Mouse (Mus musculus) cerebellum, adult 18-20 months (tissue): ENCODE measurements around the gene Prkci.

Experiments
- DNase-seq, 2 experiments: peaks; one replicate each; pipeline ENCODE4 v3.0.0; 2021

The Prkci gene

GRCm38 (mm10) chr3:31050375-31050774, 54.8 kb downstream of the Prkci start:
- DNase-seq, result no peak

DNA sequence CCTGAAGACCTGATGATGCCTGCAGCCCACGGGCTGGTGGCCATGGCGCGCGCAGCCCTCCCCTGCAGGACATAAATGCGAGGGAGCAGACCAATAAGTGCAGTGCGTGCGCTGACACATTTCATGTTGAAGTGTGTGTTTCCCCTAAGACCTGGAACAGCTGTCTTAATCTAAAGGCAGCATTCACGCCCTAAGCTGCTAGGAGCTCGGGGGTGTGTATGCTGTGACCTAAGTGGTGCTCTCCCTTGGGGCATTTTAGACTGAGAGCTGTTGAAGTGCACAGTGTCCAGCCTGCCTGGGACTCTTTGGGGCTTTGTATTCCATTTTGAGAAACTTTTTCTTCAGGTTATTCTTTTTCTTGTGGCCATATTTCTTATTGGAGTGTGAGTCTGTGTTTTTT, 56.2 kb downstream of the Prkci start:
- DNase-seq, result no peak

GRCm38 (mm10) chr3:31053191-31053590, 57.6 kb downstream of the Prkci start:
- DNase-seq, result no peak

GRCm38 (mm10) chr3:31054888-31055287, 59.3 kb downstream of the Prkci start:
- no peak for DNase-seq

DNA sequence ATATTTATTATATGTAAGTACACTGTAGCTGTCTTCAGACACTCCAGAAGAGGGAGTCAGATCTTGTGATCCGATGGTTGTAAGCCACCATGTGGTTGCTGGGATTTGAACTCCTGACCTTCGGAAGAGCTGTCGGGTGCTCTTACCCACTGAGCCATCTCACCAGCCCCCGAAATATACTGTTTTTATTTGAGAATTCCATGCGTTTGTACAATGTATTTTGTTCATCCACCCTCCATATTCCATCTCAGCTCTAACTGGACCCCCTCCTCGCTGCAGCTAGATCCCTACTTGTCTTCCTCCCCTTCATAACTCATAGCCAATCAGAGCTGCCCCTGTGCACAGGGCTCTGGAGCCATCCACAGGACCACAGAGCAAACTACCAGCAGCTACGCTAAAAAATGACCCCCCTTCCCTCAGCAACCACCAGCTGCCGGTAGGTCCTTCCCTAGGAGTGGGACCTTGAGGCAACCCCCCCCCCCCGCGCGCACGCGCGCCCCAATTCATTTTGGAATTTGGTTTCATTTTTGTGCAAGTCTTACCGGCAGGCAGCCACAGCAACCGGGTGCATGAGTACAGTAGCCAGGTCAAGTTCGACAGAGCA, 60.6 kb downstream of the Prkci start:
- no peak for DNase-seq

DNA sequence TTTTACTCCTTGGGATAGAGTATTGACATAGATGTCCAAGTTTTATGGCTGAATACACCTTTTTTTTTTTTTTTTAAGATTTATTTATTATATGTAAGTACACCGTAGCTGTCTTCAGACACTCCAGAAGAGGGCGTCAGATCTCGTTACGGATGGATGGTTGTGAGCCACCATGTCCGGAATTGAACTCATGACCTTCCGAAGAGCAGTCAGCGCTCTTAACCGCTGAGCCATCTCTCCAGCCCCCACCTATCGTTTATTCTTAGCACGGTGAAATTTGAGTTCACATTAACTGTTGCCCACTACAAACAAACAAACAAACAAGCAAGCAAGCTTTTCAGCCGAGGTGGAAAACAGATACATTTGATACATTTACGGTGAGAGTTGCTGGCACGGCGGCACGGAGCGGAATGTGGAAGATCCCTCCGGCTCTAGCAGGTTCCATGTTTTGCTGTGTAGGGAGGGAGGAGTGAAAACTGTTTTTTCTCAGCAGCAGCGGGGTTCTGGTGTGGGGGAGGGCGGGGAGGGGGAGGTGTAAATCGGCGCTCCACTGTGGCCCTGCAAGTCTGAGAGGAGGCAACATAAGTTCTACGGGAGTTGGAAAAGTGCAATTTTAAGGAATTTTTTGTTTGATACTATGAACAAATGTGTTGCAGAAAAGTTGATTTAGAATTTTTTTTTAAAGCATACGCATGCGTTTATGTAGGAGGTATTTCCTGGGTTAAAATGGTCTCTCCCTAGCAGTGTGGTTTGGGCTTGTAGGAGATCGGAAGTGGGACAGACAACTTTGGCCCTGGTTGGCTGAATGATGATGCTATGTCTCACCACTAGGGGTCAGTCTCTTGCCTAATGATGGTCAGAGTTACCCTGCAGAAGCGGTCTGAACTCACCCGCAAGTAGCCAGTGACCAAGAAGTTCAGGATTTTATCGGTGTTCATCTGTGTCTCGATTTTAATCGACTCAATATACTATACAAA, 61.4 kb downstream of the Prkci start:
- DNase-seq, result peak; percentile 72 to 76

DNA sequence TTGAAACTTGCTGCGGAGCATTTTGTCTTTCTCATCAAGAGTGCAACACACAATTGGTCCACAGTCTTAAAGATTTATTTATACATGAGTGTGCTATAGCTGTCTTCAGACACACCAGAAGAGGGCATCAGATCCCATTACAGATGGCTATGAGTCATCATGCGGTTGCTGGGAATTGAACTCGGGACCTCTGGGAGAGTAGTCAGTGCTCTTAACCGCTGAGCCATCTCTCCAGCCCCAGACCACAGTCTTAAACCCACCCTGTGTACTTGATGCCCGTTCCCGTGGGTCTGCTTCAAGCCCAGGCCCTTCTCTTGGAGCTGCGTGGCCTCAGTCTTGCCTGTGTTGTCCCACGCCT, 65.2 kb downstream of the Prkci start:
- DNase-seq, result no peak

DNA sequence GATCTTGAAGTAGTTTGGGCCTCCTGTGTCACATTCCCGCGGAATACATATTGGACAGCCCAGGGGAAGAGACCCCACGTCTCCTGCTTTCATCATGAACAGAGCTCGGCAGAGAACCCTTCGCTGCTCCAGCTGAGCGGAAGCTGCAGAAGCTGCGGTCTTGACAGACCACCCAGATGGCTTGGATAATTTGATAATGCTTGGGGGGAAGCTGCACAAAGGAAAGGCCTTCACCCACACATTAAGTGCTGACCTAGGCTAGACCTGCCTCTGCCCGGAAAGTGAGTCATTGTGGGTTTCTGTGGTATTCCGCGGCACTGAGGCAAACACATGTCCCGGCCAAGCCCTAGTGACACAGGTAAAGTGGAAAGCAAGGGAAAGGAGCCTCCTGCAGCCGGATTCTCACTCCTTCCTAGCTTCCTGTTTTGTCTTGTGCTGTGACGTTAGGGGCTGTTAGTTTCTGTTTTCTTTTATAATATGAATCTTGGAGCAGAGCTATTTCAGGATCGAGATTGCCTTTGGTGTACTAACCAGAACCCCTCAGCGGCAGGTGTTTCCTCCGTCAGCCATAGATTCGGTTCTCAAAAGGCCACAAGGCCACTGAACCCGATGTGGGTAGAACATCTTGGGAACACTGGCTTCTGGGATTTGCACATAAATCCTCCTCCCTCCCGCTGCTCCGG, 65.7 kb downstream of the Prkci start:
- DNase-seq, result no peak

- no peak for DNase-seq
Measured at GRCm38 (mm10) chr3:31061786-31062120, 66.2 kb downstream of the Prkci start.

DNA sequence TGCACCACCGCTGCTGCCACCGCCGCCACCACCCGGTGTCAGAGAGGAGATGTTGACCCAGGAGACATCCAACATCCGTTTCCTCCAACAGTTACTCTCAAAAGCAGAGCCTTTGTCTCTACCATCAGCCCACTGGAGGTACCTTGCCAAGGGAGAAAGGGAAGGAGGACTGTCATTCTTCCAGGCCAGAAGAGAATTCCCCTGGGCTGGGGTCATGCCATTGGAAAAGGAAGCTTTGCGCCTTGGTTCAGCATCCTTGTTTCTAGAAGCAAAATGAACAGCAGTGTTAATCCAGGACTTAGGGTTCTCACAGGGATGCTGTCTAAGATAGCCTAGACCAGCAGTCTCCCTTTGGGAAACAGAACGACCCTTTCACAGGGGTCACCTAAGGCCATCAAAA, 66.8 kb downstream of the Prkci start:
- DNase-seq, result no peak

DNA sequence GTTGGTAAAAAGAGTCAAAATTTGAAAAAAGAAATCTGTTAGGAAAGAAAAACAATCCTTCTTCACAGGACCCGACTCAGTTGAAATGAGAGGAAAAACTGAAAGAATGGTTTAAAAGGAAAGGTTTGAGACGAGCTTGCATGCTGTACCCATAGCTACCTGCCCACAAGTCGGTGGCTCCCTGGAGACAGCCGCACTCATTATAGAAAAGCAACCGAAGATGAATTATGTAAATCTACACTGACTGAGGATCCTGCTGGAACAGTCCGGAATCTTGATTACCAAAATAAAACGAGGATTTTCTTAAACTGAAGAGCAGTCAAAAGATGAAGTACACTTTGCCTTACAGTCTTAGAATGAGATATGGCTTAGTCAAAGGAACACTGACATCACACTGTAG, 72.9 kb downstream of the Prkci start:
- no peak for DNase-seq

DNA sequence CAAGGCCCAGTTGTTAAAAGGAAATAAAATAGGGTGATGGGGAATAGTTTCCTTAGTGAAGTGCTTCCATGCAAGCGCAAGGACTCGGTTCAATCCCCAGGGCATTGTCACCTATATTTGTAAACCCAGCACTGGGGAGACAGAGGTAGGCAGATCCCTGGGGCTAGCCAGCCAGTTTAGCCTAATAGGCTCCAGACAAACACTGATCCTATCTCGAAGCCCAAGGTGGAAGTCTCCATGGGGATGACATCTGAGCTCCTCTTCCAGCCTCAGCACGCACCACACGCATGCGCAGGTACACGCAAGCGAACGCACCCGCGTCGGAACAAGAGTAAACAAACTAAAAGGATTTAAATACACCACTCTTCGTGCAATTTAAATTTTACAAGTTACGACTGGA, 76.3 kb downstream of the Prkci start:
- no peak for DNase-seq

GRCm38 (mm10) chr3:31075808-31076207, 80.3 kb downstream of the Prkci start:
- no peak for DNase-seq

DNA sequence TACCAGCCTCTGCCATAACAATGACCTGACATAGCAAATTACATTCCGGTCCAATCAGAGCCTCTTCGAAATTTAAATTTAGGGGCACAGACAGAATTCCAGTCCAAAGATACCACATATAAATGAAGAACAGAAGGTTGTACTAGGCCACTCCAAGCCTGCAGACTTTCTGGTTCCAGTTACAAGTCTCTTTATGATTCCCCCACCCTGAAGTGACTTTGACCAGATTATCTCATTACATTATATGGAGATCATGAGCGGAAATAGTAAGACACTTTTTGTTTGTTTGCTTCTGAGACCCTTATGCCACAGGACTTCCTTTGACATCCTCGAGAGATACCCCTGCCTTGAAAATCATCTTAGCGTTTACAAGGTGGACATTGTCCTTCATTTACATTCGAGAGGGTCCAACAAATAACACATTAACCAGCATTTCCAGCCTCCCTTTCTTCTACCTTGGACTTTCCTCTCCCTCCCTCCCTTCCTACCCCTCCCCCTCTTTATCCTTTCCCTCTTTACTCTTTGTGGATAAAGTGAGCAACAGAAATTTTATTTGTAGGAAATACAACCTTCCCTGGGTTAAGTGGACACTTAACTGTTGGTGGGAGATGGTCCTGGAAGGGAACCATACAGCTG, 81.6 kb downstream of the Prkci start:
- DNase-seq, result no peak

DNA sequence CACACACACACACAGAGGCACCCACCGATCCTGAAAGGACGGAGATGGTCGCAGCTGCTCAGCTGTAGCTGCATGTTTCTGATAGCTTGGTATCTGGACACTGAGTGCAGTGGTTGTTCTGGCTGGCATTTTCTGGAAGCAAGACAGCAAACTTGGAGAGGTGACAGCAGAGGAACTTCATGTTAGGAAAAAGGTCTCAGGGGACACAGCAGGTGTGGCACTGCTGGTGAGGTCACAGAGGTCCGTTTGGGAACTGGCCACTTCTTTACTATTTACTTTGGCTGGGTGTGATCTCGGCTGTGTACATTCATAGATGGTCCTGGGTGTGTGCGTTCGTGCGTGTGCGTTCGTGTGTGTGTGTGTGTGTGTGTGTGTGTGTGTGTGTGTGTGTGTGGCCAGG, 83.9 kb downstream of the Prkci start:
- DNase-seq, result no peak

GRCm38 (mm10) chr3:31080791-31081502, 85.4 kb downstream of the Prkci start:
- no peak for DNase-seq

GRCm38 (mm10) chr3:31082838-31083506, 87.4 kb downstream of the Prkci start:
- no peak for DNase-seq

DNA sequence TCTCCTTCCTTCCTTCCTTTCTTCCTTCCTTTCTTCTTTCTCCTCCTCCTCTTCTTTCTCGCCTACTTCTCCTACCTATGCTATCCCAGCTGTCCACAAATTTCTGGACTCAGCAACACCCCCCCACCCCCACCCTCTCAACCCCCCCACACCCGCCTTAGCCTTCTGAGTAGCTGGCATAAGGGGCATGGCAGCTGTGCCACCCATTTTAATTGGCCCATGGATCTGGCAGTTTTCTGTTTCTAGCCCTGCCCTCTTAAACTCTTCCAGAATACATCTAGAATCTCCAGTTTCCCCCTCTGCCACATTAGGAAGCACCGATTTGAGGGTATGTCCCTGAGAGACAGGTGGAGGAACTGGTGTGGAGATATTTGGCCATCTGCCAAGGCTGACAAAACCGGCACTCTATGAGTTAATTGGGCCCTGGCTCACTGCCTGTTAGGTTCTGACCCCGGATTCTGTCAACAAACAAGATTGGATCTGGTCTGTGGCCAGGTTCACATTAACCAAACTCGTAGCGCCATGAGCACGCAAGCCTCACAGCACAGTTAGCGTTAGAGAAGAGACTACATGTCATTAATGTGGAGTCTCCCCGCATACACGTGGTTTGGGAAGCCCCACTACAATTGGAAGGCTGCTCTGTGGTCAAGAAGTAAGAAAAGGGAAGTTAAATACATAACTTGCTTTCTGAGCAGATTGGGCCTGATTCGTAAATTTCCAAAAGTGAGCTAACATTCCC, 88.1 kb downstream of the Prkci start:
- DNase-seq, result no peak

GRCm38 (mm10) chr3:31085000-31085399, 89.5 kb downstream of the Prkci start:
- no peak for DNase-seq

GRCm38 (mm10) chr3:31088789-31089775, 93.5 kb downstream of the Prkci start:
- DNase-seq, result no peak
